Mouse (Mus musculus) neural tube, embryonic 14.5 days (tissue): ENCODE results near the gene Tiprl. TPM values are rescaled to one million over a fixed set of nuclear protein-coding genes. Genes with fewer than 3 reads are reported as not detected.

ENCODE experiments used
- ATAC-seq: fragments of 200-750 bp; cut with Nextera tagmentation; 2 replicates; pipeline ENCODE4 v1.8.0; 2017; ENCODE audit warnings: low read depth, mild to moderate bottlenecking, moderate TSS enrichment, moderate library complexity
- H3K27ac ChIP-seq: fragments of 300-500 bp; sonication (generic); 2 replicates; pipeline ENCODE4 v1.5.1; 2014; ENCODE audit warnings: low read depth, mild to moderate bottlenecking, control low read depth, low read length, moderate library complexity, mixed read lengths
- H3K27me3 ChIP-seq: fragments of 300-500 bp; sonication (generic); 2 replicates; pipeline ENCODE4 v1.6.1; 2014; ENCODE audit warnings: low read length; ENCODE audit not compliant: control insufficient read depth, insufficient read depth
- H3K36me3 ChIP-seq: fragments of 300-500 bp; sonication (generic); 2 replicates; pipeline ENCODE4 v1.6.1; 2014; ENCODE audit warnings: low read length, mixed read lengths; ENCODE audit not compliant: control insufficient read depth, insufficient read depth
- H3K4me1 ChIP-seq: fragments of 300-500 bp; sonication (generic); 2 replicates; pipeline ENCODE4 v1.6.1; 2014; ENCODE audit warnings: low read length; ENCODE audit not compliant: control insufficient read depth, insufficient read depth
- H3K4me2 ChIP-seq: fragments of 300-500 bp; sonication (generic); 2 replicates; pipeline ENCODE4 v1.6.1; 2014; ENCODE audit warnings: mild to moderate bottlenecking, low read depth, low read length, control low read depth
- H3K4me3 ChIP-seq: fragments of 300-500 bp; sonication (generic); 2 replicates; pipeline ENCODE4 v1.5.1; 2014; ENCODE audit warnings: low read depth, low read length, control low read depth, mixed read lengths
- H3K9ac ChIP-seq: fragments of 300-500 bp; sonication (generic); replicated peaks from 2 replicates; pipeline ENCODE4 v1.6.1; 2014; ENCODE audit warnings: low read depth, mild to moderate bottlenecking, control low read depth, low read length, mixed read lengths
- H3K9me3 ChIP-seq: fragments of 300-500 bp; sonication (generic); 2 replicates; pipeline ENCODE4 v1.6.1; 2016; ENCODE audit warnings: low read length; ENCODE audit not compliant: control insufficient read depth
- WGBS: fragments of 180-500 bp; shearing (Covaris S2); extraction: QIAGEN DNeasy Blood & Tissue Kit; methylation state at CpG from one replicate; pipeline ENCODE4 v1.1.7; 2014; 5-methylcytosine and 5-hydroxymethylcytosine counted together
- polyA plus RNA-seq: library from polyadenylated mRNA; unstranded; fragments of >200 nt; fragmentation: Nextera tagmentation; extraction: Ambion mirVana; gene quantifications from 2 replicates; pipeline ENCODE4 v1.2.1, GENCODE M21; 2014

Gene Tiprl
- polyA plus RNA-seq, 1 experiment from 2014 or later: 141 TPM

- Histone ChIP-seq H3K4me3 (no peak overlapping the region), H3K4me1 (no peaks in the 10 kb centered on the region), H3K9me3 (no peaks in the 10 kb centered on the region), H3K4me2 (no peak overlapping the region), H3K27ac (no peak overlapping the region), H3K9ac (no peak overlapping the region), H3K27me3 (no peaks in the 10 kb centered on the region), H3K36me3 (no peaks in the 10 kb centered on the region)
- WGBS: 65% methylated on average over 6 of the region's 9 CpGs
- no peak for ATAC-seq
These were observed 62.7 kb downstream of the Tiprl start for GRCm38 (mm10) chr1:165174059-165174616.

GRCm38 (mm10) chr1:165171277-165171676 is 65.5 kb downstream of the Tiprl start:
- H3K4me2 ChIP-seq: no peak overlapping the region
- no peaks in the 10 kb centered on the region for H3K36me3 ChIP-seq
- H3K27me3 ChIP-seq: no peaks in the 10 kb centered on the region
- H3K9ac ChIP-seq: no peak overlapping the region
- no peak for ATAC-seq
- H3K27ac ChIP-seq: no peak overlapping the region
- H3K9me3 ChIP-seq: no peaks in the 10 kb centered on the region
- no peak overlapping the region for H3K4me3 ChIP-seq
- H3K4me1 ChIP-seq: no peaks in the 10 kb centered on the region
- 89% methylated on average over 7 of the region's 8 CpGs for WGBS

- H3K27me3 ChIP-seq: no peaks in the 10 kb centered on the region
- H3K4me2 ChIP-seq: no peak overlapping the region
- H3K9me3 ChIP-seq: no peaks in the 10 kb centered on the region
- H3K27ac ChIP-seq: no peak overlapping the region
- no peak overlapping the region for H3K9ac ChIP-seq
- no peak overlapping the region for H3K4me3 ChIP-seq
- H3K36me3 ChIP-seq: no peaks in the 10 kb centered on the region
- WGBS: 63% methylated on average over 5 of the region's 5 CpGs
- no peaks in the 10 kb centered on the region for H3K4me1 ChIP-seq
- ATAC-seq: no peak
These were observed 66.6 kb downstream of the Tiprl start for GRCm38 (mm10) chr1:165170157-165170556.

GRCm38 (mm10) chr1:165169462-165169861 is 67.3 kb downstream of the Tiprl start:
- 69% methylated on average over 3 of the region's 3 CpGs for WGBS

GRCm38 (mm10) chr1:165164920-165165319 is 71.9 kb downstream of the Tiprl start:
- WGBS: 90% methylated on average over 6 of the region's 6 CpGs
- Histone ChIP-seq H3K9me3 (no peaks in the 10 kb centered on the region), H3K4me1 (no peaks in the 10 kb centered on the region), H3K9ac (no peak overlapping the region), H3K4me2 (no peak overlapping the region), H3K4me3 (no peak overlapping the region), H3K36me3 (no peaks in the 10 kb centered on the region), H3K27ac (no peak overlapping the region), H3K27me3 (no peaks in the 10 kb centered on the region)
- no peak for ATAC-seq

More at GRCm38 (mm10) chr1:165169462-165169861, 67.3 kb downstream of the Tiprl start:
- Histone ChIP-seq H3K4me2 (no peak overlapping the region), H3K36me3 (no peaks in the 10 kb centered on the region), H3K4me3 (no peak overlapping the region), H3K9ac (no peak overlapping the region), H3K27me3 (no peaks in the 10 kb centered on the region), H3K9me3 (no peaks in the 10 kb centered on the region), H3K27ac (no peak overlapping the region), H3K4me1 (no peaks in the 10 kb centered on the region)
- ATAC-seq: no peak

Other genes with a start within 250 kb of the Tiprl start
- not detected in 2 replicates for gene Tbx19, start 76.2 kb downstream of the Tiprl start, polyA plus RNA-seq
- gene Sft2d2, start 42.6 kb downstream of the Tiprl start, polyA plus RNA-seq: 5.5 and 7.8 TPM in 2 replicates
- gene Gpr161, start 58.8 kb upstream of the Tiprl start, polyA plus RNA-seq: 3.7 and 4.8 TPM in 2 replicates
- 19.3 and 20.8 TPM in 2 replicates for gene Dcaf6, start 223.5 kb upstream of the Tiprl start, polyA plus RNA-seq
- gene Mpc2, start 223.6 kb upstream of the Tiprl start, polyA plus RNA-seq: 221 and 254 TPM in 2 replicates
- 0.28 and 0.66 TPM in 2 replicates for gene Adcy10, start 248.2 kb upstream of the Tiprl start, polyA plus RNA-seq